Mouse (Mus musculus) intestine, embryonic 14.5 days (tissue): ENCODE measurements at regions not wholly inside any gene's neighbourhood (a gene's known extent, or its start where the extent isn't known, plus 50 kb on each side); places are given as distances from the start of the nearest gene placed in this dataset.
A peak's percentile ranks its signal among the peaks of the same experiment; 100 is the strongest.

Experiments
- ATAC-seq: fragments of 200-750 bp; cut with Nextera tagmentation; replicated peaks from 2 replicates; pipeline ENCODE4 v1.8.0; 2017; ENCODE audit warnings: low read depth, moderate number of reproducible peaks, moderate TSS enrichment, moderate library complexity; ENCODE audit not compliant: low FRiP score, low TSS enrichment
- DNase-seq: peaks from one replicate; pipeline ENCODE4 v3.0.0-alpha.2; 2018; ENCODE audit warnings: low spot score
- H3K27ac ChIP-seq: fragments of 300-500 bp; sonication (generic); 2 replicates; pipeline ENCODE4 v1.5.1; 2014; ENCODE audit warnings: low read depth, mild to moderate bottlenecking, control low read depth
- H3K27me3 ChIP-seq: fragments of 300-500 bp; sonication (generic); replicated peaks from 2 replicates; pipeline ENCODE4 v1.6.1; 2014; ENCODE audit warnings: low read length, control low read depth; ENCODE audit not compliant: control insufficient read depth, insufficient read depth
- H3K36me3 ChIP-seq: fragments of 300-500 bp; sonication (generic); 2 replicates; pipeline ENCODE4 v1.6.1; 2014; ENCODE audit warnings: low read length, control low read depth; ENCODE audit not compliant: control insufficient read depth, insufficient read depth
- H3K4me1 ChIP-seq: fragments of 300-500 bp; sonication (generic); replicated peaks from 2 replicates; pipeline ENCODE4 v1.6.1; 2014; ENCODE audit warnings: low read length, control low read depth, mixed read lengths; ENCODE audit not compliant: control insufficient read depth, insufficient read depth
- H3K4me2 ChIP-seq: fragments of 300-500 bp; sonication (generic); 2 replicates; pipeline ENCODE4 v1.6.1; 2014; ENCODE audit warnings: low read length
- H3K4me3 ChIP-seq: fragments of 300-500 bp; sonication (generic); 2 replicates; pipeline ENCODE4 v1.5.1; 2014; ENCODE audit warnings: low read depth, low read length, control low read depth, mixed read lengths
- H3K9ac ChIP-seq: fragments of 300-500 bp; sonication (generic); 2 replicates; pipeline ENCODE4 v1.6.1; 2014; ENCODE audit warnings: mild to moderate bottlenecking, low read length
- H3K9me3 ChIP-seq: fragments of 300-500 bp; sonication (generic); 2 replicates; pipeline ENCODE4 v1.6.1; 2016; ENCODE audit warnings: low read length, control low read depth; ENCODE audit not compliant: control insufficient read depth
- WGBS: fragments of 180-500 bp; shearing (Covaris S2); extraction: QIAGEN DNeasy Blood & Tissue Kit; methylation state at CpG from one replicate; pipeline ENCODE4 v1.1.7; 2014; 5-methylcytosine and 5-hydroxymethylcytosine counted together

DNA sequence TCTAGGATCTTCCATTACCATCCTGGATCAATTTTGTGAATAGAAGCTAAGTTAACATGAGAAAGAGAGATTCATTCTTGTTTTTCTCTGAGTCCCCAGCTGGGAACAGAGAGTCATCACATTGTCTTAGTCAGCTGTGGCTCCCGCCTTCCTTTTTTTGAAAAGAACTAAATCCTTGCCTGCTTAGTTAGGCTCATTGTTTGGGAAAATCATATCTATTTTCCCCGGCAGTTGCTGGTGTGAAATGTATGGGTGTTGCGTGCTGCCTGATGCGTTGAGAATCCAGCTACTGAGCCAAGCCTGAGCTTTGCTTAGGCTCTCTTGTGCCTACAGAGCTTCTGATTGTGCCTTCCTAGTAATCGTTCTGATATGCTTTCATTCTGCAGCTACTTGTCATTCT is 66.3 kb downstream of the Fam50b start:
- Histone ChIP-seq H3K36me3 (no peaks in the 10 kb centered on the region), H3K4me2 (no peak overlapping the region), H3K9ac (no peak overlapping the region), H3K27ac (no peak overlapping the region), H3K27me3 (no peaks in the 10 kb centered on the region), H3K9me3 (no peaks in the 10 kb centered on the region), H3K4me1 (no peaks in the 10 kb centered on the region), H3K4me3 (no peak overlapping the region)
- DNase-seq: no peak
- no peak for ATAC-seq
- WGBS: 82% methylated on average over 5 of the region's 5 CpGs

DNA sequence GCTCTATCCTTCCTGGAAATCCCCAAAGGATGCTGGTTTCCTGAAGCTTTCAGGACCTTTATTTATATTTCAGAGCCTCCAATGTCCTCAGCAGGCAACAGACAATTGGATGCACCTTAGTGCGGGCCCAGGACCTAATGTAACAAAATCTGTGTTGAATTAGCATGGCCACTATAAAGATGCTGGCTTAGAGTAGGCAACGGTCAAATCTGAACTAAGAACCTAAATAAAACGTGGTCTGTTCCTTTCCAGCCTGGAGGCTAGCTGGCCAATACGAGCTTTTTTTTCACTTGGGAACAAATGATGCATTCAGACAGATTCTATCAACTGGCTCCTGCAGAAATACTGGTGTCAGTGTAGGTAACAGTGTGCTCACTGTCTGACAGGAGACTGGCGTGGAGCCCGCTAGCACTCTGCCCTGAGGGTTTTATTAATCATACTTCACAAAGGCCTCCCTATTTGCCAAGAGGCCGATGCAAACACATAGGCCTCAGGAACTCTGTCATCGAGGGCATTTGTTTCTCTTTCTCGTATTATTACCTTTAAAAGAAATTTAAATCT is 68.5 kb upstream of the Prpf4b start:
- Histone ChIP-seq H3K4me1 (no peaks in the 10 kb centered on the region), H3K9me3 (no peaks in the 10 kb centered on the region), H3K27me3 (no peaks in the 10 kb centered on the region), H3K4me3 (no peak overlapping the region), H3K9ac (no peak overlapping the region), H3K27ac (no peak overlapping the region), H3K36me3 (no peaks in the 10 kb centered on the region), H3K4me2 (no peak overlapping the region)
- DNase-seq: no peak
- ATAC-seq: no peak
- 68% methylated on average over 9 of the region's 9 CpGs for WGBS

DNA sequence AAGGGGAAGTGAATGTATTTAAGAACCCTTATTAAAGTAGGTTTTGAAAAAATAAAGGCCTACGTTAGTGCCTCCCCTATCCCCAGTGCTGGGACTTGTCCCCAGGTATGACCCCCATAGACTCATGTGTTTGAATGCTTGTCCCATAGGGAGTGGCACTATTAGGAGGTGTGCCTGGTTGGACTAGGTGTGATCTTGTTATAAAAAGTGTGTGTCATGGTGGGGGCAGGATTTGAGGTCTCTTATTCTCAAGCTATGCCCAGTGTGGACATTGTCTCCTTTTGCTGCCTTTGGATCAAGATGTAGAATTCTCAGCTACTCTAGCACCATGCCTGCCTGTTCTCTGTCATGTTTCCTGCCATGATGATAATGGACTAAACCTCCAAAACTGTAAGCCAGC is 65.6 kb upstream of the Prpf4b start:
- 90% methylated on average over 1 of the region's 1 CpGs for WGBS
- ATAC-seq (no peak), DNase-seq (no peak)
- Histone ChIP-seq H3K9me3 (no peaks in the 10 kb centered on the region), H3K27me3 (no peaks in the 10 kb centered on the region), H3K9ac (no peak overlapping the region), H3K4me1 (peaks cover 6% of the 10 kb centered on the region), H3K4me3 (no peak overlapping the region), H3K27ac (no peak overlapping the region), H3K4me2 (no peak overlapping the region), H3K36me3 (no peaks in the 10 kb centered on the region)

DNA sequence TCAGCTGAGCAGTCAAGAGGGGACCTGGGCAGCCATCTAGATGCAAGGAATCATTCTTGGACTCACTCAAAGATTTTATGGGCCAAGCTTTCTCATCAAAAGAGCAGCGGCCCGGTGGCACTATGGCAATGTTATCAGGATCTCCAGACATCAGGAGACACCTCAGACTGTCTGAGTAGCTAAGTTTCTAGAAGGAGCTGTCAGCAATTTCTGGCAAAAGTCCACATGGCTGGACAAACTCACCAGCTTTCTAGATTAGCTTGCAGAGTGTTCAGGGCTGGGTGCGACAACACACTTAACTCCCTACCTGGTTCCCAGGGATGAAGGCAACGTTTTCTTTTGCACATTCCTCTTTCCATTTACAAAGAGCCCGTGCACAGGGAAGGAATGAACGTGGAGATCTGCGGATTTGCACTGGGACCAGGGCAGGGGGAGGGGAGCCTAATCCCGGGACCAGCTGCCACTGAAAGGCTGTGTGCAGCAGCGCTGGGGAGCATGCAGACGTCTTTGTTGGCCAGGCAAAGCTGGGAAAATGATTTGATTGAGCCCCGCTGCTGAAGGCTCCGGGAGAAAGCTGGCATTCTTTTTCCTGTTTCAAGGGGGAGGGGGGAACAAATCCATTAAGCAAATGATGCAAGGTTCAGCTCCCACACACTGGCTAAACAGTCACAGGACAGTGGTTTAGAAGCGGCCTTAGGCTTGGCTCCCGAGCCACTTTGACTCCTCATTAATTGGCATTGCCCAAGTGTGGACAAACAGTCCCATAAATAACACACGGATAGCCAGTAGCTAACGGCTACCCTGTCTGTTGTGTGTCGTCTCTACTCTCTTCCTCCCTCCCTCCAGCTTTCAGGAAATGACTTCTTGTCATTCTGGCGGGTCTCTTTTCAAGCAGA is 60.7 kb upstream of the Prpf4b start:
- WGBS: 25% methylated on average over 18 of the region's 18 CpGs
- peak; percentile 55; the same call in 1 of the 2 replicates for ATAC-seq
- no peaks in the 10 kb centered on the region for H3K36me3 ChIP-seq
- peak overlapping the region; percentile 29 for H3K4me2 ChIP-seq
- H3K9ac ChIP-seq: 0 out of 2 replicates have a peak overlapping the region, but pooled peaks have one; percentile 5
- H3K27ac ChIP-seq: peak overlapping the region; percentile 39
- DNase-seq: peak; percentile 64
- no peaks in the 10 kb centered on the region for H3K9me3 ChIP-seq
- H3K4me3 ChIP-seq: no peak overlapping the region
- H3K4me1 ChIP-seq: peaks cover 13% of the 10 kb centered on the region
- H3K27me3 ChIP-seq: no peaks in the 10 kb centered on the region

DNA sequence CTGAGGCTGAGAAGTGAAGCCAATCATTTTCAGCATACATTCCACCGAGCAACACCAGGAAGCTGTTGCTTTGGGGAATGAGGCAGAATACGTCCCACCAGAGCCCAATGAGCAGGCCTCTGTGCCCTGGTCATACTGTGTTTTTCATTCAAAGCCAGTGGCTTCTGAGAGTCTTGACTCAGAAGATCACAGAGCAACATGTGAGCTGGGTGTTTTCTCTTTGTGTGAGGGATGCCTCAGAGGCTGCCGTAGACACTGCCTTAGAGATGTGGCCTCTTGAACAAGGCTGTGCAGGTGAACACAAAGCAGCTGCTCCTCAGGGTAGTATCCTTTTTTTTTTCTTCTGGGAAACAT is 60.1 kb upstream of the Prpf4b start:
- Histone ChIP-seq H3K9ac (no peak overlapping the region), H3K9me3 (no peaks in the 10 kb centered on the region), H3K4me2 (peak overlapping the region; percentile 29; the same call in 1 of the 2 replicates), H3K4me1 (peaks cover 13% of the 10 kb centered on the region), H3K4me3 (no peak overlapping the region), H3K36me3 (no peaks in the 10 kb centered on the region), H3K27ac (peak overlapping the region; percentile 39), H3K27me3 (no peaks in the 10 kb centered on the region)
- WGBS: 45% methylated on average over 3 of the region's 3 CpGs
- DNase-seq: no peak
- ATAC-seq: no peak

DNA sequence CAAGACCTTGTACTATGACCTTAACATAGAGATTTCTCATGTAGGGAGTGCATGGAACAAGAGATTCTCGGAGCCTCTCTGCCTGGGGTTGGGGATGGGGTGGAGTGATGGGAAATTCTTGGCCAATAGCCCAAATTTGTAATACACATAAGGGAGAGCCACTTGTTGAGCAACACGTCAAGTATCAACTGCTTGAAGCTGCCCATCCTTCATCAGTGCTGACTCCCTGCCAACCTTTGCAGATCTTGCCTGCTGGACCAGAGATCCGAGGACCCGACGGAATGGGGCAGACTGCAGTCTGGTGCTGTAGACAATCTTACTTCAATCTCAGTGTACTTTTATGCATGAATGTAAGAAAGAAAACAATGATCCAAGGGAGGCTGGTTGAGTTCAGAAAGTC is 56.9 kb upstream of the Prpf4b start:
- no peak for ATAC-seq
- Histone ChIP-seq H3K4me2 (no peak overlapping the region), H3K4me3 (no peak overlapping the region), H3K9ac (no peak overlapping the region), H3K36me3 (no peaks in the 10 kb centered on the region), H3K4me1 (peaks cover 13% of the 10 kb centered on the region), H3K27me3 (no peaks in the 10 kb centered on the region), H3K27ac (no peak overlapping the region), H3K9me3 (no peaks in the 10 kb centered on the region)
- no peak for DNase-seq
- WGBS: 65% methylated on average over 5 of the region's 5 CpGs

DNA sequence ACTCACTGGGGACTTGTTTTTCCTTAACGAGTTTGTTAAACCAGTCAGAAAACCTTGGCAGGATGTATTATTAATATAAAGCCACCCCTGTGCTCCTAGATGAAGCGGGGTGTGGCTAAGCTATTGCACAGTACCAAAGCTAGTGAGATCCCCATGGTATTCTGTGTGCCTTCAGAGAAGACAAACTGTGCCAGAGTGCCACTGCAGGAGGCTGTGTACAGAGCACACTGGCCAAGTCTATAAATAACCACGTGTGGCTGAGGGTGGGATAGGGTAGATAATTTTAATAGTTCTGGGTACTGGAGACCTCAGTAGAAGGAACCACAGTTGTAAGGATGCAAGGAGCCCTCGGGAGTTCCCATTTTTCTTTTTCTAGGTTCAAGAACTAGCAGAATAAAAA is 54.7 kb upstream of the Prpf4b start:
- DNase-seq: no peak
- ATAC-seq: no peak
- Histone ChIP-seq H3K27me3 (no peaks in the 10 kb centered on the region), H3K4me2 (no peak overlapping the region), H3K9ac (no peak overlapping the region), H3K36me3 (no peaks in the 10 kb centered on the region), H3K4me3 (no peak overlapping the region), H3K27ac (no peak overlapping the region), H3K9me3 (no peaks in the 10 kb centered on the region), H3K4me1 (no peaks in the 10 kb centered on the region)
- 74% methylated on average over 4 of the region's 4 CpGs for WGBS

DNA sequence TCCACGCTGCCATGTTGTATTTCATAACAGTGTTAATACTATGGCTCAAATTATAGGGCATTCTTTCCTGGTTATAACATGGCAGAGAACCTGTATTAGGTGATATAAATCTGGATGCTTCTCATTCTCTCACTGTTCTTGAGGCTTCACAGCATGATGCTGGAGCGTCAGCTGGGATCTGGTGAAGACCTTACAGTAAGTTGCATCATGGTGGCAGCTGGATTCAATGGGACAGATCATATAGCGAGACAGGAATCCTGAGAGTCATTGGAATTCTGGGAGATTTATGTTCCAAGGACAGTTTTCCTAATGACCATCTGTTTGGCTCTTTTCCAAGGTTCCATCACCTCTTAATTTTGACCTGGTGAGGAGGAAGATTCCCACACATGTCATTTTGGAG is 53.2 kb upstream of the Prpf4b start:
- no peaks in the 10 kb centered on the region for H3K9me3 ChIP-seq
- no peak overlapping the region for H3K4me3 ChIP-seq
- H3K27ac ChIP-seq: no peak overlapping the region
- DNase-seq (no peak), ATAC-seq (no peak)
- WGBS: 86% methylated on average over 3 of the region's 3 CpGs
- H3K9ac ChIP-seq: no peak overlapping the region
- H3K27me3 ChIP-seq: no peaks in the 10 kb centered on the region
- no peaks in the 10 kb centered on the region for H3K4me1 ChIP-seq
- H3K4me2 ChIP-seq: no peak overlapping the region
- H3K36me3 ChIP-seq: no peaks in the 10 kb centered on the region

DNA sequence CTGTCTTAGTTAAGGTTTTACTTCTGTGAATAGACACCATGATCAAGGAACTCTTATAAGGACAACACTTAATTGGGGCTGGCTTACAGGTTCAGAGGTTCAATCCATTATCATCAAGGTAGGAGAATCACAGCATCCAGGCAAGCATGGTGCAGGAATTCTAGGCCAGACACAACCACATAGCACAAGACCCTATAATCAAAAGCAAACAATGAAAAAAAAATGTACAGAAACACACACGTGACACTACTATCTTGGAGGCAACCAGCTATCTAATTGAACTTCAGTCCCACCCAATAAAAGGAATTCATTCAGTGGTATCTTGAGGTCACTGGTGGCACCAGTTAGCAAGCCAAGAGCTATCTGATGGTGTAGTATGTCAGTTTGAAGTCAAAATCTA is 50.9 kb upstream of the Prpf4b start:
- WGBS: 77% methylated on average over 1 of the region's 1 CpGs
- 0 out of 2 replicates have a peak, but pooled peaks have one; percentile 8 for ATAC-seq
- Histone ChIP-seq H3K9ac (no peak overlapping the region), H3K36me3 (no peaks in the 10 kb centered on the region), H3K4me2 (no peak overlapping the region), H3K4me3 (no peak overlapping the region), H3K27me3 (no peaks in the 10 kb centered on the region), H3K4me1 (no peaks in the 10 kb centered on the region), H3K9me3 (no peaks in the 10 kb centered on the region), H3K27ac (no peak overlapping the region)
- no peak for DNase-seq
